Mouse (Mus musculus): ENCODE measurements at regions not wholly inside any gene's neighbourhood (a gene's known extent, or its start where the extent isn't known, plus 50 kb on each side); places are given as distances from the start of the nearest gene placed in this dataset.

GRCm38 (mm10) chr4:101366905-101367679 lies 52.0 kb upstream of the Ak4 start:
- peak; percentile 59 to 83 for DNase-seq

- DNase-seq: no peak
These were observed 53.8 kb upstream of the Ak4 start for GRCm38 (mm10) chr4:101365299-101365698.

GRCm38 (mm10) chr4:101364716-101365115 lies 54.4 kb upstream of the Ak4 start:
- no peak for DNase-seq

- DNase-seq: peak in 1 of 2 experiments; percentile 59
These were observed 55.8 kb upstream of the Ak4 start for GRCm38 (mm10) chr4:101363231-101363630.

- no peak for DNase-seq
These were observed 57.3 kb upstream of the Ak4 start for GRCm38 (mm10) chr4:101361779-101362178.

GRCm38 (mm10) chr4:101360296-101360695 lies 58.8 kb upstream of the Ak4 start:
- no peak for DNase-seq

GRCm38 (mm10) chr4:101359119-101359518 lies 60.0 kb upstream of the Ak4 start:
- no peak for DNase-seq

GRCm38 (mm10) chr4:101358525-101358924 lies 60.6 kb upstream of the Ak4 start:
- DNase-seq: no peak

- peak; percentile 53 to 58 for DNase-seq
These were observed 61.2 kb upstream of the Ak4 start for GRCm38 (mm10) chr4:101357923-101358322.

- peak; percentile 78 to 88 for DNase-seq
These were observed 61.9 kb upstream of the Ak4 start for GRCm38 (mm10) chr4:101356954-101357891.

GRCm38 (mm10) chr4:101356093-101356953 lies 62.8 kb upstream of the Ak4 start:
- DNase-seq: peak; percentile 95 to 96

- DNase-seq: peak; percentile 64 to 80
These were observed 63.5 kb upstream of the Ak4 start for GRCm38 (mm10) chr4:101355431-101356092.

- DNase-seq: peak; percentile 89 to 92
These were observed 64.1 kb upstream of the Ak4 start for GRCm38 (mm10) chr4:101354951-101355350.

- peak; percentile 53 to 66 for DNase-seq
These were observed 64.8 kb upstream of the Ak4 start for GRCm38 (mm10) chr4:101354086-101354855.

GRCm38 (mm10) chr4:101352178-101352577 lies 66.9 kb upstream of the Ak4 start:
- DNase-seq: no peak

- DNase-seq: no peak
These were observed 67.4 kb upstream of the Ak4 start for GRCm38 (mm10) chr4:101351716-101352115.

GRCm38 (mm10) chr4:101350656-101351055 lies 68.4 kb upstream of the Ak4 start:
- peak; percentile 35 to 48 for DNase-seq

GRCm38 (mm10) chr4:101350222-101350621 lies 68.9 kb upstream of the Ak4 start:
- DNase-seq: no peak

GRCm38 (mm10) chr4:101349413-101349812 lies 69.7 kb upstream of the Ak4 start:
- peak; percentile 63 to 83 for DNase-seq

- DNase-seq: no peak
These were observed 71.8 kb upstream of the Ak4 start for GRCm38 (mm10) chr4:101347309-101347708.
